ENCODE assay signal across 11 mouse cellular contexts in genomic region chr7:74386257-74386656, GRCm38 (mm10).
A peak's percentile ranks its signal among the peaks of the same experiment; 100 is the strongest.
DNase-seq lines count a peak whose midpoint lies in the region; ATAC-seq and TF ChIP-seq lines count a peak whose summit lies in the region.
"Had no signal": no experiment of that assay in that cellular context is flagged by ENCODE, and none has a peak within 500 bp of the region (broad histone marks: within the 10 kb centered on the region; RNA-seq: fewer than 3 reads in every experiment).

No protein-coding gene starts in this region.

- ATAC-seq in hindbrain, embryonic 14.5 days (ENCODE audit: low FRiP score): peak; percentile 31; the same call in 1 of the 2 replicates
- no peak for ATAC-seq in hindbrain, embryonic 13.5 days (ENCODE audit: low FRiP score)
- peak; percentile 51 for ATAC-seq in forebrain, postnatal 0 days

- no peak overlapping the region for H3K4me2 ChIP-seq in hindbrain, embryonic 14.5 days (replicated peaks)
- H3K4me2 ChIP-seq in hindbrain, embryonic 13.5 days: no peak overlapping the region
- no peak overlapping the region for H3K4me2 ChIP-seq in forebrain, postnatal 0 days (ENCODE audit: low read depth)
- H3K4me2 ChIP-seq: lung, embryonic 15.5 days had no signal

- H3K27me3 ChIP-seq in hindbrain, embryonic 14.5 days (ENCODE audit: control insufficient read depth, insufficient read depth, low read length): no peaks in the 10 kb centered on the region
- no peaks in the 10 kb centered on the region for H3K27me3 ChIP-seq in hindbrain, embryonic 13.5 days
- no peaks in the 10 kb centered on the region for H3K27me3 ChIP-seq in forebrain, postnatal 0 days (ENCODE audit: insufficient read depth, low read length)
- H3K27me3 ChIP-seq: lung, embryonic 15.5 days had no signal

- H3K9ac ChIP-seq in hindbrain, embryonic 14.5 days: no peak overlapping the region
- H3K9ac ChIP-seq in hindbrain, embryonic 13.5 days: no peak overlapping the region
- H3K9ac ChIP-seq in forebrain, postnatal 0 days: no peak overlapping the region
- H3K9ac ChIP-seq: lung, embryonic 15.5 days had no signal

- no peak overlapping the region for H3K4me3 ChIP-seq in hindbrain, embryonic 14.5 days (replicated peaks; ENCODE audit: low read length)
- no peak overlapping the region for H3K4me3 ChIP-seq in hindbrain, embryonic 13.5 days
- H3K4me3 ChIP-seq in forebrain, postnatal 0 days (ENCODE audit: low read depth, low read length): no peak overlapping the region
- H3K4me3 ChIP-seq: lung, embryonic 15.5 days had no signal

- H3K9me3 ChIP-seq in hindbrain, embryonic 14.5 days (ENCODE audit: control insufficient read depth, low read length): no peaks in the 10 kb centered on the region
- H3K9me3 ChIP-seq in hindbrain, embryonic 13.5 days: no peaks in the 10 kb centered on the region
- H3K9me3 ChIP-seq in forebrain, postnatal 0 days (ENCODE audit: low read length): no peaks in the 10 kb centered on the region
- H3K9me3 ChIP-seq: lung, embryonic 15.5 days had no signal

- no peak for TF ChIP-seq CTCF in forebrain, postnatal 0 days (IDR thresholded peaks at IDR 0.05; ENCODE audit: low read depth)

- no peaks in the 10 kb centered on the region for H3K36me3 ChIP-seq in hindbrain, embryonic 14.5 days (replicated peaks; ENCODE audit: control insufficient read depth, insufficient read depth)
- H3K36me3 ChIP-seq in hindbrain, embryonic 13.5 days: no peaks in the 10 kb centered on the region
- H3K36me3 ChIP-seq in forebrain, postnatal 0 days (ENCODE audit: insufficient read depth): no peaks in the 10 kb centered on the region
- H3K36me3 ChIP-seq: G1E; lung, embryonic 15.5 days had no signal

- WGBS in hindbrain, embryonic 14.5 days: 70% methylated on average over 5 of the region's 5 CpGs
- WGBS in hindbrain, embryonic 13.5 days: 68% methylated on average over 5 of the region's 5 CpGs
- WGBS in forebrain, postnatal 0 days: 38% methylated on average over 5 of the region's 5 CpGs

- H3K4me1 ChIP-seq in hindbrain, embryonic 14.5 days (replicated peaks; ENCODE audit: control insufficient read depth, insufficient read depth, low read length): no peaks in the 10 kb centered on the region
- peaks cover 8% of the 10 kb centered on the region for H3K4me1 ChIP-seq in hindbrain, embryonic 13.5 days (replicated peaks)
- H3K4me1 ChIP-seq in forebrain, postnatal 0 days (ENCODE audit: insufficient read depth): no peaks in the 10 kb centered on the region
- H3K4me1 ChIP-seq: lung, embryonic 15.5 days had no signal

- no peak overlapping the region for H3K27ac ChIP-seq in hindbrain, embryonic 14.5 days
- no peak overlapping the region for H3K27ac ChIP-seq in hindbrain, embryonic 13.5 days
- H3K27ac ChIP-seq in forebrain, postnatal 0 days (ENCODE audit: low read depth, low read length): no peak overlapping the region
- H3K27ac ChIP-seq: lung, embryonic 15.5 days had no signal

- no peak for DNase-seq in hindbrain, embryonic 14.5 days (ENCODE audit: low spot score)
- peak; percentile 59 to 62 for DNase-seq in right cerebral cortex, postnatal 10 days (ENCODE audit: low spot score in 2 of 2)
- DNase-seq in right cerebral cortex, postnatal 36 days (ENCODE audit: low spot score in 2 of 2): no peak
- DNase-seq in forebrain, postnatal 0 days: peak; percentile 56
- peak; percentile 53 for DNase-seq in right cerebral cortex, postnatal 14 days
- no peak for DNase-seq in thymus, postnatal 4 days
- no peak for DNase-seq in urinary bladder, postnatal 14 days (ENCODE audit: low spot score)
- DNase-seq: thymus, postnatal 14 days had no signal

Comparison
In these comparisons a context has a peak if more than half of its experiments do, and no peak if none do; other contexts are left out.
1. DNase-seq: peak in right cerebral cortex, postnatal 10 days (2 of 2), forebrain, postnatal 0 days (single experiment) and right cerebral cortex, postnatal 14 days (single experiment); none in hindbrain, embryonic 14.5 days (single experiment), right cerebral cortex, postnatal 36 days (0 of 2), thymus, postnatal 4 days (single experiment) and urinary bladder, postnatal 14 days (single experiment).